Mouse (Mus musculus): ENCODE data around the gene Ccdc74a.

Gene Ccdc74a

DNA sequence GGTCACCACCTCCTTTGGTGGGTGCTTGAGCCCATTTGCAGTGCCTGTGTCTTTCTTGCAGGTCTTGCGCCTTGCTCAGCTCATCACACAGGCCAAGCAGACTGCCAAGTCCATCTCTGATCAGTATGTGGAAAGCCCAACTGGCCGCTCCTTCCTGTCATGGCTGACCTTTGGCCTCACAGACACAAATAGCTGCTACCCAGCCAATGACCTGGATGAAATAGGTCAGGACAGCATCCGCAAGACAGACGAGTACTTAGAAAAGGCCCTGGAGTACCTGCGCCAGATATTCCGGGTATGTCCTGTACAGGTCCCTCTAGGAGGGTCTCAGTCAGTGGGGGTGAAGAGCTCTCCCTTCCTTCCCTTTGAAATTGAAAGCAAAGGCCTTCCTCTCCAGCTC, 5.0 kb upstream of the Ccdc74a start:
- DNase-seq (ENCODE audit: low read depth, low spot score): no peak

- DNase-seq (ENCODE audit: low read depth, low spot score): no peak
Measured at GRCm38 (mm10) chr16:17642311-17642710, 4.0 kb upstream of the Ccdc74a start.

- no peak for DNase-seq (ENCODE audit: low read depth, low spot score)
Measured at GRCm38 (mm10) chr16:17643437-17643990, 2.8 kb upstream of the Ccdc74a start.

GRCm38 (mm10) chr16:17647156-17647555, 886 bp downstream of the Ccdc74a start:
- no peak for DNase-seq (ENCODE audit: low read depth, low spot score)

- no peak for DNase-seq (ENCODE audit: low read depth, low spot score)
Measured at GRCm38 (mm10) chr16:17647566-17648340, 1.5 kb downstream of the Ccdc74a start.

GRCm38 (mm10) chr16:17649925-17650605, 3.8 kb downstream of the Ccdc74a start:
- DNase-seq (ENCODE audit: low read depth, low spot score): no peak

DNA sequence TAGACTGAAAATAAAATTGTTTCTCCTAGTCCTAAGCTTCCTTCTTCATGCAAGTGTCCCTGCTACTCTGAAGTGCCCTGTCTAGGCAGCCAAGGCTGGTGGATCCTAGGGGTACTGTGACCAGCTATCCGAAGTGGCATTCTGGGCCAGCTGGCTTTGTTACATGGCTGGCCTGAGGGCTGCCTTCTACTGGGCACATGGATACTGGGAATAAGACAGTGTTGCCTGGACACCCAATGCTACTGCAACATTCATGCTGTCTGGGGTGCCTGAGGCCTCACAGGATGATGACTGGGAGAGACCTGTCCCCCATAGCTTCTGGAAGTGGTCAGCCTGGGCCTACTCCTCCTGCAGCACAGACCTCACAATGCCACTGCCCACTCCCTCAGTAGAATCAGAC, 4.4 kb downstream of the Ccdc74a start:
- DNase-seq (ENCODE audit: low read depth, low spot score): no peak

DNA sequence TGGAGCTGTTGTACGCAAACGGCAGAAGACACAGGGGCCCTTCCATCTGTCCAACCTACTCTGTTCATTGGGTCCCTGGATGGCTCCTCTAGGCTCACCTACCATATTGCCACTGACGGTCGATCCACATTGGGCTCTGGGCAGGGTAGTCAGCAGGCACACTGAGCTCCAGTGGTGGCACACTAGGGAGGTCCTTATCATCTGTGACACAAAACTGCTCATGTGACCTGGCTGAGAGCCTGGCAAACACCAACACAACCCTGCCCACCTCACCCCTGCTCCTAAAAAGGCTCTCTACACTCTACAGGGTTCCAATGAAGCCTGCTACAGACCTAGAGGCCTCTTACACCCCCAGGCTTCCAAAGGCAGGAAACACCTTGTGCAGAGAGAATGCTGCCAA, 6.3 kb downstream of the Ccdc74a start:
- DNase-seq (ENCODE audit: low read depth, low spot score): no peak

DNA sequence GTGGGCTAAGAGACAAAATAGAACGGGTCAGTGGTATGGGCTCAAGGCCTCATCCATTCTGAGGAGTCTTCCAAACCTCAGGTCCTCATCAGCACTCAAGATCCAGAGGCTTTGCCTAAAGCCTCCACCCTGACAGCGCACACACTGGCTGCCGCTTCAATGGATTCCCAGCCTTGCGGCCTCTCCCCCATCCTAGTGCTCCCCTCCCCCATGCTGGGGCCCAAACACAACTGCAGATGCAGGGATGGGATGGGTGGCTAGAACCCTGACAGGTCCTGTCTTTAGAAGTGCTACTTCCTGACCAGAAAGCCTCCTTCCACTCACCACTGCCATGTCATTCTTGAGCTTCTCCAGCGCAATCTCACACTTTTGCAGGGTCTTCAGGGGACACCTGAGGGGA, 7.3 kb downstream of the Ccdc74a start:
- DNase-seq (ENCODE audit: low read depth, low spot score): no peak

DNA sequence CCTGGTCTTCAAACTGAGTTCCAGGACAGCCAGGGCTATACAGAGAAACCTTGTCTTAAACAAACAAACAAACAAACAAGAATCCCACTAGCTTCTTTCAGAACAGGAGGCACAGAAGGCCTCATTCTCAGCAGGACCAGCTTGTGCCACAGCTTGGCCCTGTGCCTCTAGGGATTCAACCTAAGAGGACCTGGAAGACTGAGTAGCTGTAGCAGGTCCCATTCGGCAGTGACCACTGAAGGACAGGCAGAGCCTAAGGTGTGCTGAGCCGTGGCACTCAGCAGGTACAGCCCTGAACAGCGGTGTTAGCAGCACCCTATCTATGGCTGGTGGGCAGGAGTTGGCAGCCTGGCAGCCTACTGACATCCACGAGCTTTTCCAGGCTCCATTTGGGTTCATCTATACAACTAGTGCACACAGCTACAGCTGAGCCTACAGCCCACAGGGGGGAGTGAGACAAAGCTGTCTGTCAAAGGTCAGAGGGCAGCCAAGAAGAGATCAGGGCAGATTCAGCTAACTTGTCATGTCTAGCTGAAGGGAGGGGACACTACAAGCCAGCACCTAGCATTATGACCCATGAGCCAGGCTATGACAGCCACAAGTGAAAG, 8.0 kb downstream of the Ccdc74a start:
- no peak for DNase-seq (ENCODE audit: low read depth, low spot score)

- DNase-seq (ENCODE audit: low read depth, low spot score): no peak
Measured at GRCm38 (mm10) chr16:17656212-17656871, 10.1 kb downstream of the Ccdc74a start.

DNA sequence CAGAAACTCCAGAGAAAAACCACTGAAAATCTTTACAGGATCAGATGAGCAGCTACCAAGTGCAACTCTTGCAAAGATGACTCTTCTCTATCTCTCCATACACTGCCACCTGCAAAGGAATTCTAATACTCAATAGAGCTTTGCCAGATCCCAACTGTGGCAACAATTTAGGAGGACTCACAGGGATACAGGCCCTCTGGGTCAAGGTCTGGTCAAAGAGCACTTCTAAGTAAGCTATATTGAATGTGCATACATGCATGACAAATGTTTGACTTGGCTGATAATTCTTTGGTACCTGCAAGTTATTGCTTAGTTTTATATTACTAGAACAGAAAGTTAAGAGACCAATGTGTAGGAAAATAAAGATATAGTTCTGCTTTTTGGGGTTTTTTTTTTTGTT, 19.3 kb downstream of the Ccdc74a start:
- no peak for DNase-seq (ENCODE audit: low read depth, low spot score)

DNA sequence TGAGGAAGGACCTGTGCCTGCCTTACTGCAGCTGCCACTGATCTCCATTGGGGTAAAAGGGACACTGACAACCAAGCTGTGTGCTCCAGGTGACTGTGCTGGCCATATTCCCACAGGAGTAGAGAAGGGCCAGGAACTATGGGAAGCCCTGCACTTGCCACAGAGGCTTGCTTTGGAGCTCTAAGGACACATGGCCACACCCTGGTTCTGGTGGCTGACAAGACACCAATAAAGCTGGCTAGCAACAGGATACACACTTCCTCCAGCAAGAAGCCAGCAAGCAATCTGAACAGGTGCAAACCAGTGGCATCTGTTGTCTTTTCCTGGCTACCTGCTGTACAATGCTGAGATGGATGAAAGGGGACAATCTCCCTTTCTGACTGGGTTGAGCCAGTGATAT, 23.6 kb downstream of the Ccdc74a start:
- DNase-seq (ENCODE audit: low read depth, low spot score): no peak

GRCm38 (mm10) chr16:17694860-17695259, 48.6 kb downstream of the Ccdc74a start:
- DNase-seq (ENCODE audit: low read depth, low spot score): no peak
